Mouse (Mus musculus): ENCODE data around the gene Oas1e.

DNA sequence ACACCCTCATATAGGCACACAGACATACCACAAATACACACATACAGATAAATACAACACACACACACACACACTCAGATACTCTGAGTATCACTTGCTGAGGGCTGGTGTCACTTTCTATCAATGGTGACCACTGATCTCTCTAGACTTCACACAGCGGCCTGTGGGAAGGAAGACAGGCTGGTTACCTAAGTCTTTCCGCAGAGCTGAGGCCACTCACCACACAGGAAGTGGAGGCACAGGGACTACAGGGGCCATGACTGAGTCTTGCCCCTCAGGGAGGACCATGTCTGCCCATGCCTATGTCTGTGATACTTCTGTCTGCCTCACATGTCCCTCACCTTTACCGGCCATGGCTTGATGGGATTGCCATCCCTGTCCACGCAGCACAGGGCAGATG, 41.1 kb downstream of the Oas1e start:
- TF ChIP-seq EP300 (IDR thresholded peaks at IDR 0.05; ENCODE audit: low read depth), result no peak
- no peak for TF ChIP-seq CTCF (IDR thresholded peaks at IDR 0.05; ENCODE audit: low read depth)

All from liver, postnatal 0 days (tissue).